Mouse (Mus musculus) intestine, postnatal 0 days (tissue): ENCODE measurements at regions not wholly inside any gene's neighbourhood (a gene's known extent, or its start where the extent isn't known, plus 50 kb on each side); places are given as distances from the start of the nearest gene placed in this dataset.
A peak's percentile ranks its signal among the peaks of the same experiment; 100 is the strongest.

Source experiments
- ATAC-seq: fragments of 200-750 bp; cut with Nextera tagmentation; 2 replicates; pipeline ENCODE4 v1.8.0; 2017; ENCODE audit warnings: mild to moderate bottlenecking, moderate TSS enrichment, moderate library complexity
- H3K27ac ChIP-seq: fragments of 300-500 bp; sonication (generic); 2 replicates; pipeline ENCODE4 v1.5.1; 2014; ENCODE audit warnings: mild to moderate bottlenecking, low read depth, low read length, moderate library complexity
- H3K27me3 ChIP-seq: fragments of 300-500 bp; sonication (generic); replicated peaks from 2 replicates; pipeline ENCODE4 v1.6.1; 2014; ENCODE audit warnings: low read length, mixed read lengths; ENCODE audit not compliant: control insufficient read depth, insufficient read depth
- H3K36me3 ChIP-seq: fragments of 300-500 bp; sonication (generic); 2 replicates; pipeline ENCODE4 v1.6.1; 2014; ENCODE audit warnings: mild to moderate bottlenecking, moderate library complexity; ENCODE audit not compliant: control insufficient read depth, insufficient read depth
- H3K4me1 ChIP-seq: fragments of 300-500 bp; sonication (generic); replicated peaks from 2 replicates; pipeline ENCODE4 v1.6.1; 2014; ENCODE audit warnings: antibody characterized with exemption, low read length, mixed read lengths; ENCODE audit not compliant: control insufficient read depth, insufficient read depth
- H3K4me2 ChIP-seq: fragments of 300-500 bp; sonication (generic); replicated peaks from 2 replicates; pipeline ENCODE4 v1.6.1; 2014; ENCODE audit warnings: low read depth, mild to moderate bottlenecking, moderate library complexity
- H3K4me3 ChIP-seq: fragments of 300-500 bp; sonication (generic); 2 replicates; pipeline ENCODE4 v1.5.1; 2014; ENCODE audit warnings: low read depth, low read length
- H3K9ac ChIP-seq: fragments of 300-500 bp; sonication (generic); 2 replicates; pipeline ENCODE4 v1.6.1; 2014; ENCODE audit warnings: mild to moderate bottlenecking, low read depth, low read length
- H3K9me3 ChIP-seq: fragments of 300-500 bp; sonication (generic); 2 replicates; pipeline ENCODE4 v1.6.1; 2016; ENCODE audit warnings: mixed run types; ENCODE audit not compliant: control insufficient read depth
- CTCF ChIP-seq: sonication (generic); IDR thresholded peaks from 2 replicates; pipeline ENCODE4 v1.5.1; 2016; ENCODE audit warnings: low read depth, mild to moderate bottlenecking, control low read depth, antibody characterized with exemption, moderate library complexity
- WGBS: fragments of 180-500 bp; shearing (Covaris S2); extraction: QIAGEN DNeasy Blood & Tissue Kit; methylation state at CpG from one replicate; pipeline ENCODE4 v1.1.7; 2014; 5-methylcytosine and 5-hydroxymethylcytosine counted together

GRCm38 (mm10) chr7:144994229-144994628 lies 54.5 kb upstream of the Ccnd1 start:
- Histone ChIP-seq H3K27ac (no peak overlapping the region), H3K9me3 (no peaks in the 10 kb centered on the region), H3K4me3 (no peak overlapping the region), H3K9ac (no peak overlapping the region), H3K27me3 (no peaks in the 10 kb centered on the region), H3K4me1 (no peaks in the 10 kb centered on the region), H3K4me2 (no peak overlapping the region), H3K36me3 (no peaks in the 10 kb centered on the region)
- TF ChIP-seq CTCF, result no peak
- ATAC-seq, result no peak
- WGBS, result 69% methylated on average over 4 of the region's 4 CpGs

GRCm38 (mm10) chr7:144993566-144993965 lies 53.8 kb upstream of the Ccnd1 start:
- WGBS, result 90% methylated on average over 4 of the region's 4 CpGs
- Histone ChIP-seq H3K9me3 (no peaks in the 10 kb centered on the region), H3K9ac (no peak overlapping the region), H3K4me2 (no peak overlapping the region), H3K4me3 (no peak overlapping the region), H3K36me3 (no peaks in the 10 kb centered on the region), H3K4me1 (no peaks in the 10 kb centered on the region), H3K27ac (no peak overlapping the region), H3K27me3 (no peaks in the 10 kb centered on the region)
- TF ChIP-seq CTCF, result no peak
- no peak for ATAC-seq

- H3K4me1 ChIP-seq, result no peaks in the 10 kb centered on the region
- no peak for ATAC-seq
- no peak overlapping the region for H3K27ac ChIP-seq
- H3K9me3 ChIP-seq, result no peaks in the 10 kb centered on the region
- WGBS, result 84% methylated on average over 1 of the region's 1 CpGs
- H3K4me2 ChIP-seq, result no peak overlapping the region
- H3K27me3 ChIP-seq, result no peaks in the 10 kb centered on the region
- no peak overlapping the region for H3K4me3 ChIP-seq
- peak; percentile 60 for TF ChIP-seq CTCF
- H3K9ac ChIP-seq, result no peak overlapping the region
- no peaks in the 10 kb centered on the region for H3K36me3 ChIP-seq
These were observed 52.0 kb upstream of the Ccnd1 start for GRCm38 (mm10) chr7:144991760-144992159.
